Mouse (Mus musculus) skeletal muscle tissue, adult 2 months (tissue): ENCODE results near the gene Slc15a3.

ENCODE experiments used
- DNase-seq: peaks from one replicate; pipeline ENCODE4 v3.0.0-alpha.2; 2012; ENCODE audit warnings: low read depth, low spot score

Gene Slc15a3

GRCm38 (mm10) chr19:10839010-10839892 is at the start of gene Slc15a3:
Gene Slc15a3 (plus strand): TSS chr19:10839727.
- no peak for DNase-seq

GRCm38 (mm10) chr19:10790323-10790722 is 49.2 kb upstream of the Slc15a3 start:
- DNase-seq, result no peak

- DNase-seq, result peak; percentile 92
These were observed 46.5 kb upstream of the Slc15a3 start for GRCm38 (mm10) chr19:10793044-10793443.

GRCm38 (mm10) chr19:10794916-10795315 is 44.6 kb upstream of the Slc15a3 start:
- no peak for DNase-seq

- no peak for DNase-seq
These were observed 41.0 kb upstream of the Slc15a3 start for GRCm38 (mm10) chr19:10798576-10798975.

- no peak for DNase-seq
These were observed 40.4 kb upstream of the Slc15a3 start for GRCm38 (mm10) chr19:10799155-10799554.

- DNase-seq, result no peak
These were observed 38.5 kb upstream of the Slc15a3 start for GRCm38 (mm10) chr19:10801070-10801469.

GRCm38 (mm10) chr19:10801906-10802305 is 37.6 kb upstream of the Slc15a3 start:
- DNase-seq, result no peak

- no peak for DNase-seq
These were observed 35.8 kb upstream of the Slc15a3 start for GRCm38 (mm10) chr19:10803751-10804150.

- DNase-seq, result no peak
These were observed 34.5 kb upstream of the Slc15a3 start for GRCm38 (mm10) chr19:10804850-10805660.

- no peak for DNase-seq
These were observed 33.8 kb upstream of the Slc15a3 start for GRCm38 (mm10) chr19:10805661-10806285.

- no peak for DNase-seq
These were observed 30.8 kb upstream of the Slc15a3 start for GRCm38 (mm10) chr19:10808524-10809233.

GRCm38 (mm10) chr19:10809428-10810175 is 29.9 kb upstream of the Slc15a3 start:
- no peak for DNase-seq

GRCm38 (mm10) chr19:10810176-10810492 is 29.4 kb upstream of the Slc15a3 start:
- no peak for DNase-seq

- DNase-seq, result no peak
These were observed 28.1 kb upstream of the Slc15a3 start for GRCm38 (mm10) chr19:10811471-10811870.

- no peak for DNase-seq
These were observed 26.5 kb upstream of the Slc15a3 start for GRCm38 (mm10) chr19:10813039-10813438.

- no peak for DNase-seq
These were observed 25.6 kb upstream of the Slc15a3 start for GRCm38 (mm10) chr19:10813905-10814304.

GRCm38 (mm10) chr19:10815871-10816270 is 23.7 kb upstream of the Slc15a3 start:
- DNase-seq, result no peak

- DNase-seq, result no peak
These were observed 23.1 kb upstream of the Slc15a3 start for GRCm38 (mm10) chr19:10816462-10816861.

GRCm38 (mm10) chr19:10818217-10818946 is 21.1 kb upstream of the Slc15a3 start:
- DNase-seq, result no peak
